Mouse (Mus musculus) intestine, embryonic 14.5 days (tissue): ENCODE measurements at regions not wholly inside any gene's neighbourhood (a gene's known extent, or its start where the extent isn't known, plus 50 kb on each side); places are given as distances from the start of the nearest gene placed in this dataset.
"Not testable (repeated sequence)": the region's sequence is repeated elsewhere in the genome, so short reads cannot be mapped to it uniquely, and the experiment has no call there.

Experiments used
- ATAC-seq: fragments of 200-750 bp; cut with Nextera tagmentation; replicated peaks from 2 replicates; pipeline ENCODE4 v1.8.0; 2017; ENCODE audit warnings: low read depth, moderate number of reproducible peaks, moderate TSS enrichment, moderate library complexity; ENCODE audit not compliant: low FRiP score, low TSS enrichment
- DNase-seq: peaks from one replicate; pipeline ENCODE4 v3.0.0-alpha.2; 2018; ENCODE audit warnings: low spot score
- H3K27ac ChIP-seq: fragments of 300-500 bp; sonication (generic); 2 replicates; pipeline ENCODE4 v1.5.1; 2014; ENCODE audit warnings: low read depth, mild to moderate bottlenecking, control low read depth
- H3K27me3 ChIP-seq: fragments of 300-500 bp; sonication (generic); replicated peaks from 2 replicates; pipeline ENCODE4 v1.6.1; 2014; ENCODE audit warnings: low read length, control low read depth; ENCODE audit not compliant: control insufficient read depth, insufficient read depth
- H3K36me3 ChIP-seq: fragments of 300-500 bp; sonication (generic); 2 replicates; pipeline ENCODE4 v1.6.1; 2014; ENCODE audit warnings: low read length, control low read depth; ENCODE audit not compliant: control insufficient read depth, insufficient read depth
- H3K4me1 ChIP-seq: fragments of 300-500 bp; sonication (generic); replicated peaks from 2 replicates; pipeline ENCODE4 v1.6.1; 2014; ENCODE audit warnings: low read length, control low read depth, mixed read lengths; ENCODE audit not compliant: control insufficient read depth, insufficient read depth
- H3K4me2 ChIP-seq: fragments of 300-500 bp; sonication (generic); 2 replicates; pipeline ENCODE4 v1.6.1; 2014; ENCODE audit warnings: low read length
- H3K4me3 ChIP-seq: fragments of 300-500 bp; sonication (generic); 2 replicates; pipeline ENCODE4 v1.5.1; 2014; ENCODE audit warnings: low read depth, low read length, control low read depth, mixed read lengths
- H3K9ac ChIP-seq: fragments of 300-500 bp; sonication (generic); 2 replicates; pipeline ENCODE4 v1.6.1; 2014; ENCODE audit warnings: mild to moderate bottlenecking, low read length
- H3K9me3 ChIP-seq: fragments of 300-500 bp; sonication (generic); 2 replicates; pipeline ENCODE4 v1.6.1; 2016; ENCODE audit warnings: low read length, control low read depth; ENCODE audit not compliant: control insufficient read depth
- WGBS: fragments of 180-500 bp; shearing (Covaris S2); extraction: QIAGEN DNeasy Blood & Tissue Kit; methylation state at CpG from one replicate; pipeline ENCODE4 v1.1.7; 2014; 5-methylcytosine and 5-hydroxymethylcytosine counted together

- no peak for ATAC-seq
- 57% methylated on average over 11 of the region's 11 CpGs for WGBS
- no peaks in the 10 kb centered on the region for H3K36me3 ChIP-seq
- H3K9ac ChIP-seq, result no peak overlapping the region
- H3K4me2 ChIP-seq, result no peak overlapping the region
- no peak overlapping the region for H3K27ac ChIP-seq
- peak; percentile 53 for DNase-seq
- no peaks in the 10 kb centered on the region; the same call in 1 of the 2 replicates for H3K4me1 ChIP-seq
- no peak overlapping the region for H3K4me3 ChIP-seq
- H3K27me3 ChIP-seq, result no peaks in the 10 kb centered on the region
- H3K9me3 ChIP-seq, result no peaks in the 10 kb centered on the region
These were observed 76.3 kb downstream of the Gm5447 start for GRCm38 (mm10) chr13:31050160-31050788.

GRCm38 (mm10) chr13:31051586-31051985, 77.6 kb downstream of the Gm5447 start:
- not testable (repeated sequence) for H3K9me3 ChIP-seq, ATAC-seq, H3K27ac ChIP-seq, H3K27me3 ChIP-seq, H3K36me3 ChIP-seq, H3K4me1 ChIP-seq, H3K4me2 ChIP-seq, H3K4me3 ChIP-seq, H3K9ac ChIP-seq, DNase-seq
- WGBS, result no CpG with 5 or more reads among the region's 6 CpGs

- DNase-seq (no peak), ATAC-seq (no peak)
- Histone ChIP-seq H3K9me3 (no peaks in the 10 kb centered on the region), H3K9ac (no peak overlapping the region), H3K27me3 (no peaks in the 10 kb centered on the region), H3K36me3 (no peaks in the 10 kb centered on the region), H3K4me3 (no peak overlapping the region), H3K4me2 (no peak overlapping the region), H3K4me1 (no peaks in the 10 kb centered on the region; the same call in 1 of the 2 replicates), H3K27ac (no peak overlapping the region)
- WGBS, result 85% methylated on average over 8 of the region's 8 CpGs
These were observed 80.4 kb downstream of the Gm5447 start for GRCm38 (mm10) chr13:31054356-31054755.

GRCm38 (mm10) chr13:31055376-31056083, 81.5 kb downstream of the Gm5447 start:
- ATAC-seq, result no peak
- no peak overlapping the region for H3K4me2 ChIP-seq

GRCm38 (mm10) chr13:31056154-31056871, 82.3 kb downstream of the Gm5447 start:
- H3K4me3 ChIP-seq, result no peak overlapping the region
- H3K27ac ChIP-seq, result no peak overlapping the region
- no peak for ATAC-seq
- DNase-seq, result no peak
- H3K4me1 ChIP-seq, result no peaks in the 10 kb centered on the region
- H3K9me3 ChIP-seq, result no peaks in the 10 kb centered on the region
- H3K36me3 ChIP-seq, result no peaks in the 10 kb centered on the region
- no peaks in the 10 kb centered on the region for H3K27me3 ChIP-seq
- WGBS, result 86% methylated on average over 12 of the region's 12 CpGs
- no peak overlapping the region for H3K4me2 ChIP-seq
- H3K9ac ChIP-seq, result no peak overlapping the region

More at GRCm38 (mm10) chr13:31055376-31056083, 81.5 kb downstream of the Gm5447 start:
- Histone ChIP-seq H3K9ac (no peak overlapping the region), H3K27me3 (no peaks in the 10 kb centered on the region), H3K4me3 (no peak overlapping the region), H3K9me3 (no peaks in the 10 kb centered on the region), H3K4me1 (no peaks in the 10 kb centered on the region), H3K36me3 (no peaks in the 10 kb centered on the region), H3K27ac (no peak overlapping the region)
- WGBS, result 77% methylated on average over 5 of the region's 5 CpGs
- DNase-seq, result no peak

- Histone ChIP-seq H3K4me1 (no peaks in the 10 kb centered on the region), H3K27me3 (no peaks in the 10 kb centered on the region), H3K9ac (no peak overlapping the region), H3K9me3 (no peaks in the 10 kb centered on the region), H3K27ac (no peak overlapping the region), H3K36me3 (no peaks in the 10 kb centered on the region), H3K4me3 (no peak overlapping the region), H3K4me2 (no peak overlapping the region)
- DNase-seq (no peak), ATAC-seq (no peak)
- WGBS, result 66% methylated on average over 6 of the region's 6 CpGs
These were observed 87.0 kb downstream of the Gm5447 start for GRCm38 (mm10) chr13:31060916-31061431.

- no peaks in the 10 kb centered on the region for H3K36me3 ChIP-seq
- DNase-seq (no peak), ATAC-seq (no peak)
- H3K4me2 ChIP-seq, result no peak overlapping the region
- no peaks in the 10 kb centered on the region for H3K27me3 ChIP-seq
- no peak overlapping the region for H3K27ac ChIP-seq
- no peaks in the 10 kb centered on the region for H3K4me1 ChIP-seq
- no peak overlapping the region for H3K4me3 ChIP-seq
- no peak overlapping the region for H3K9ac ChIP-seq
- H3K9me3 ChIP-seq, result no peaks in the 10 kb centered on the region
- 68% methylated on average over 2 of the region's 2 CpGs for WGBS
These were observed 94.3 kb downstream of the Gm5447 start for GRCm38 (mm10) chr13:31068343-31068742.

GRCm38 (mm10) chr13:31076541-31076940, 102.5 kb downstream of the Gm5447 start:
- H3K9ac ChIP-seq, result no peak overlapping the region
- ATAC-seq, result no peak
- 53% methylated on average over 5 of the region's 5 CpGs for WGBS
- no peaks in the 10 kb centered on the region for H3K9me3 ChIP-seq
- no peak overlapping the region for H3K27ac ChIP-seq
- no peak overlapping the region for H3K4me2 ChIP-seq
- no peaks in the 10 kb centered on the region for H3K36me3 ChIP-seq
- no peaks in the 10 kb centered on the region; the same call in 1 of the 2 replicates for H3K4me1 ChIP-seq
- peaks cover 8% of the 10 kb centered on the region for H3K27me3 ChIP-seq
- no peak for DNase-seq
- no peak overlapping the region for H3K4me3 ChIP-seq
